Mouse (Mus musculus) CH12.LX (cell line): ENCODE data around the gene Ttn. TPM values are rescaled to one million over a fixed set of nuclear protein-coding genes. Genes with fewer than 3 reads are reported as not detected.

ENCODE experiments used
- DNase-seq: peaks from one replicate; pipeline ENCODE4 v3.0.0-alpha.2; 2013; ENCODE audit errors: extremely low read depth
- H3K27ac ChIP-seq: 2 replicates; pipeline ENCODE4 v1.5.1; 2012; ENCODE audit warnings: low read depth, mild to moderate bottlenecking, control low read depth, moderate library complexity; ENCODE audit not compliant: insufficient read depth
- H3K27me3 ChIP-seq: replicated peaks from 2 replicates; pipeline ENCODE3; 2012; ENCODE audit warnings: inconsistent platforms
- H3K36me3 ChIP-seq, 2 experiments: replicated peaks in 1 of 2; 2 replicates each; pipeline versions ENCODE3 to v1.6.1; 2012; ENCODE audit warnings: inconsistent platforms in 1 of 2, low read length in 1 of 2, mild to moderate bottlenecking in 1 of 2, mixed read lengths in 1 of 2, moderate library complexity in 1 of 2; ENCODE audit not compliant: control insufficient read depth in 1 of 2, insufficient read depth in 1 of 2
- H3K4me1 ChIP-seq, 2 experiments: 2 replicates each; pipeline ENCODE4 v1.6.1; 2012; ENCODE audit warnings: inconsistent platforms in 1 of 2, moderate library complexity in 1 of 2; ENCODE audit not compliant: insufficient read depth in 2 of 2, control insufficient read depth in 1 of 2
- H3K4me2 ChIP-seq: 2 replicates; pipeline ENCODE4 v1.6.1; 2012; ENCODE audit warnings: low read depth, mild to moderate bottlenecking, control low read depth; ENCODE audit not compliant: poor library complexity, insufficient read depth, severe bottlenecking
- H3K4me3 ChIP-seq, 3 experiments: fragments of 150-350 bp in 1 of 3; sonication (generic) in 1 of 3; replicated peaks in 1 of 3; 2 replicates each; pipeline versions ENCODE3 to v1.5.1; 2011 to 2012; ENCODE audit warnings: low read depth in 2 of 3, low read length in 2 of 3, mild to moderate bottlenecking in 2 of 3, moderate library complexity in 2 of 3, control low read depth in 1 of 3, improper control_type of control experiment in 1 of 3, inconsistent platforms in 1 of 3, mixed read lengths in 1 of 3; ENCODE audit not compliant: poor library complexity in 1 of 3
- H3K79me2 ChIP-seq: replicated peaks from 2 replicates; pipeline ENCODE4 v1.6.1; 2012; ENCODE audit warnings: mild to moderate bottlenecking, moderate library complexity; ENCODE audit not compliant: control insufficient read depth, poor library complexity, insufficient read depth, severe bottlenecking; ENCODE audit errors: extremely low read depth
- H3K9ac ChIP-seq: 2 replicates; pipeline ENCODE4 v1.6.1; 2012; ENCODE audit warnings: low read depth, mild to moderate bottlenecking, control low read depth, moderate library complexity; ENCODE audit not compliant: insufficient read depth
- H3K9me3 ChIP-seq: replicated peaks from 2 replicates; pipeline ENCODE3; 2012; ENCODE audit warnings: low read length, inconsistent platforms, mixed read lengths
- BHLHE40 ChIP-seq: IDR thresholded peaks from 2 replicates; pipeline ENCODE4 v1.6.1; 2011; ENCODE audit warnings: mild to moderate bottlenecking, low read depth, low read length, improper control_type of control experiment
- CHD2 ChIP-seq: IDR thresholded peaks from 2 replicates; pipeline ENCODE4 v1.6.1; 2011; ENCODE audit warnings: low read length, improper control_type of control experiment
- ELF1 ChIP-seq: IDR thresholded peaks from 2 replicates; pipeline ENCODE4 v1.6.1; 2014; ENCODE audit warnings: low read depth, mild to moderate bottlenecking, inconsistent platforms, low read length, improper control_type of control experiment
- EP300 ChIP-seq: IDR thresholded peaks from 2 replicates; pipeline ENCODE4 v1.6.1; 2011; ENCODE audit warnings: low read length, improper control_type of control experiment
- ETS1 ChIP-seq: conservative IDR thresholded peaks from 2 replicates; pipeline ENCODE4 v1.6.1; 2012; ENCODE audit warnings: low read depth, mild to moderate bottlenecking, inconsistent platforms, low read length, improper control_type of control experiment, moderate library complexity
- HCFC1 ChIP-seq: IDR thresholded peaks from 2 replicates; pipeline ENCODE4 v1.6.1; 2012; ENCODE audit warnings: low read depth, mild to moderate bottlenecking, inconsistent platforms, low read length, improper control_type of control experiment
- JUND ChIP-seq: conservative IDR thresholded peaks from 2 replicates; pipeline ENCODE4 v1.6.1; 2011; ENCODE audit warnings: low read depth, low read length, improper control_type of control experiment
- MAX ChIP-seq: IDR thresholded peaks from 2 replicates; pipeline ENCODE4 v1.6.1; 2011; ENCODE audit warnings: low read length, improper control_type of control experiment
- MXI1 ChIP-seq: IDR thresholded peaks from 2 replicates; pipeline ENCODE4 v1.6.1; 2011; ENCODE audit warnings: mild to moderate bottlenecking, low read depth, low read length, improper control_type of control experiment
- RAD21 ChIP-seq: IDR thresholded peaks from 2 replicates; pipeline ENCODE4 v1.6.1; 2011; ENCODE audit warnings: low read depth, mild to moderate bottlenecking, low read length, improper control_type of control experiment, moderate library complexity
- RCOR1 ChIP-seq: conservative IDR thresholded peaks from 2 replicates; pipeline ENCODE4 v1.6.1; 2012; ENCODE audit warnings: low read depth, mild to moderate bottlenecking, inconsistent platforms, low read length, improper control_type of control experiment
- SIN3A ChIP-seq: IDR thresholded peaks from 2 replicates; pipeline ENCODE4 v1.6.1; 2012; ENCODE audit warnings: low read length, improper control_type of control experiment, inconsistent platforms
- SMC3 ChIP-seq: IDR thresholded peaks from 2 replicates; pipeline ENCODE4 v1.6.1; 2011; ENCODE audit warnings: low read depth, low read length, improper control_type of control experiment
- TCF12 ChIP-seq: IDR thresholded peaks from 2 replicates; pipeline ENCODE4 v1.6.1; 2014; ENCODE audit warnings: low read depth, mild to moderate bottlenecking, inconsistent platforms, low read length, improper control_type of control experiment
- UBTF ChIP-seq: IDR thresholded peaks from 2 replicates; pipeline ENCODE4 v1.6.1; 2012; ENCODE audit warnings: low read depth, mild to moderate bottlenecking, inconsistent platforms, low read length, improper control_type of control experiment, moderate library complexity
- USF1 ChIP-seq: IDR thresholded peaks from 2 replicates; pipeline ENCODE4 v1.6.1; 2014; ENCODE audit warnings: low read depth, mild to moderate bottlenecking, inconsistent platforms, low read length, improper control_type of control experiment
- ZKSCAN1 ChIP-seq: IDR thresholded peaks from 2 replicates; pipeline ENCODE4 v1.6.1; 2012; ENCODE audit warnings: low read depth, inconsistent platforms, low read length, improper control_type of control experiment, borderline replicate concordance
- ZNF384 ChIP-seq: IDR thresholded peaks from 2 replicates; pipeline ENCODE4 v1.6.1; 2012; ENCODE audit warnings: low read depth, low read length, improper control_type of control experiment, inconsistent platforms
- dilution Hi-C: fragments of 300-500 bp; cut with MboI; formaldehyde crosslinking; loops from 2 replicates; pipeline ENCODE4 v1.14.3; 2020; ENCODE audit warnings: low sequenced_read_pairs; ENCODE audit not compliant: extremely low pct_unique_long_range_greater_than_20kb, extremely low pct_ligation_motif_present
- in situ Hi-C: fragments of 300-500 bp; cut with MboI; formaldehyde crosslinking; loops from 3 replicates; pipeline ENCODE4 v1.14.3; 2019; ENCODE audit warnings: low sequenced_read_pairs, low pct_ligation_motif_present, low pct_unique_long_range_greater_than_20kb, mixed read lengths
- polyA plus RNA-seq: library from polyadenylated mRNA; unstranded; fragments of >175 nt; gene quantifications from 2 replicates; pipeline ENCODE4 v1.2.1, GENCODE M21; 2012; ENCODE audit warnings: low read depth; ENCODE audit not compliant: insufficient read length
- total RNA-seq, 2 experiments: library from RNA; depleted of rRNA; stranded (reverse); fragments of 300-350 nt in 1 of 2; fragments of >200 nt in 1 of 2; gene quantifications; 2 replicates each; pipeline ENCODE4 v1.2.3; 2012 to 2014

The Ttn gene
- total and polyA plus RNA-seq, 3 experiments: 0.23 to 4.2 (median 0.60) TPM

GRCm38 (mm10) chr2:76865497-76865896 lies 116.8 kb downstream of the Ttn start:
- DNase-seq: no peak
- no peak overlapping the region for H3K9ac ChIP-seq
- TF ChIP-seq JUND (no peak), RCOR1 (no peak), RAD21 (no peak), MXI1 (no peak), CHD2 (no peak), UBTF (no peak), BHLHE40 (no peak), ELF1 (no peak), TCF12 (no peak), SIN3A (no peak), MAX (no peak), HCFC1 (no peak), ZNF384 (no peak), EP300 (no peak), ZKSCAN1 (no peak)
- H3K4me3 ChIP-seq: no peak overlapping the region
- H3K36me3 ChIP-seq: no peaks in the 10 kb centered on the region
- in situ Hi-C loops (no loop called here), dilution Hi-C loops (no loop called here)
- H3K27me3 ChIP-seq: no peaks in the 10 kb centered on the region
- H3K27ac ChIP-seq: no peak overlapping the region
- no peaks in the 10 kb centered on the region for H3K79me2 ChIP-seq
- no peak overlapping the region for H3K4me2 ChIP-seq
- H3K9me3 ChIP-seq: no peaks in the 10 kb centered on the region
- H3K4me1 ChIP-seq: peaks cover 3 to 5% of the 10 kb centered on the region in 2 experiments; a peak in 2 of 4 replicates

- Histone ChIP-seq H3K36me3 (no peaks in the 10 kb centered on the region), H3K79me2 (no peaks in the 10 kb centered on the region), H3K4me1 (peaks cover 0 to 4% of the 10 kb centered on the region in 2 experiments; a peak in 1 of 4 replicates), H3K27ac (no peak overlapping the region), H3K27me3 (no peaks in the 10 kb centered on the region), H3K4me2 (no peak overlapping the region), H3K4me3 (no peak overlapping the region), H3K9ac (no peak overlapping the region), H3K9me3 (no peaks in the 10 kb centered on the region)
- in situ Hi-C loops (no loop called here), dilution Hi-C loops (no loop called here)
- no peak for TF ChIP-seq RCOR1
- TF ChIP-seq SMC3: no peak
- no peak for TF ChIP-seq ETS1
- no peak for TF ChIP-seq HCFC1
- TF ChIP-seq USF1: no peak
- TF ChIP-seq JUND: no peak
- DNase-seq: no peak
These were observed 121.0 kb downstream of the Ttn start for GRCm38 (mm10) chr2:76861327-76861726.
